In genomic region chr8:122369665-122370064, GRCm38 (mm10) we compare ENCODE assay signal across 8 mouse cellular contexts. TPM values are rescaled to one million over a fixed set of nuclear protein-coding genes. Genes with fewer than 3 reads are reported as not detected.
DNase-seq lines count a peak whose midpoint lies in the region; ATAC-seq lines count a peak whose summit lies in the region.

No protein-coding gene starts in this region.

- no peak overlapping the region for H3K4me3 ChIP-seq in heart, embryonic 13.5 days
- no peak overlapping the region for H3K4me3 ChIP-seq in lung, embryonic 15.5 days

- H3K9me3 ChIP-seq in heart, embryonic 13.5 days: no peaks in the 10 kb centered on the region
- H3K9me3 ChIP-seq in lung, embryonic 15.5 days: no peaks in the 10 kb centered on the region

- peak; percentile 66 to 67 for DNase-seq in B cell, adult 2 months
- DNase-seq in adrenal gland, adult 18-20 months (ENCODE audit: low spot score in 2 of 2): peak; percentile 52 to 62
- peak; percentile 82 for DNase-seq in embryo, embryonic 10.5 days (ENCODE audit: low spot score)
- DNase-seq in kidney, postnatal 25 days: peak; percentile 78 to 85
- peak; percentile 53 for DNase-seq in ovary, postnatal 14 days (ENCODE audit: low spot score)
- DNase-seq in thymus, postnatal 36 days: peak; percentile 31 to 36

- H3K4me1 ChIP-seq in heart, embryonic 13.5 days: peaks cover 24% of the 10 kb centered on the region
- peaks cover 19% of the 10 kb centered on the region; the same call in 1 of the 2 replicates for H3K4me1 ChIP-seq in lung, embryonic 15.5 days

- H3K27me3 ChIP-seq in heart, embryonic 13.5 days (replicated peaks): no peaks in the 10 kb centered on the region
- no peaks in the 10 kb centered on the region for H3K27me3 ChIP-seq in lung, embryonic 15.5 days

- no peaks in the 10 kb centered on the region for H3K36me3 ChIP-seq in heart, embryonic 13.5 days
- H3K36me3 ChIP-seq in lung, embryonic 15.5 days: no peaks in the 10 kb centered on the region

- peak overlapping the region; percentile 55 for H3K27ac ChIP-seq in heart, embryonic 13.5 days (replicated peaks)
- H3K27ac ChIP-seq in lung, embryonic 15.5 days: peak overlapping the region; percentile 71

- ATAC-seq in heart, embryonic 13.5 days (ENCODE audit: extremely low read depth, insufficient number of reproducible peaks, low FRiP score, low TSS enrichment): peak; percentile 29; the same call in 1 of the 2 replicates
- peak; percentile 62; the same call in 1 of the 2 replicates for ATAC-seq in lung, embryonic 15.5 days (ENCODE audit: borderline replicate concordance, extremely low read depth, low FRiP score, low TSS enrichment)

- H3K9ac ChIP-seq in heart, embryonic 13.5 days: peak overlapping the region; percentile 62
- H3K9ac ChIP-seq in lung, embryonic 15.5 days: no peak overlapping the region

- 12% methylated on average over 9 of the region's 9 CpGs for WGBS in heart, embryonic 13.5 days
- 9% methylated on average over 9 of the region's 9 CpGs for WGBS in lung, embryonic 15.5 days

- 0 out of 2 replicates have a peak overlapping the region, but pooled peaks have one; percentile 12 for H3K4me2 ChIP-seq in heart, embryonic 13.5 days
- H3K4me2 ChIP-seq in lung, embryonic 15.5 days: no peak overlapping the region

RNA-seq across cellular contexts. Expression of gene Zc3h18, which starts 6.7 kb away (rescaled TPM):
- total RNA-seq in adrenal gland, adult 18-20 months (2021): 10 to 100 TPM; 39.9 to 45.1 TPM
- 30.4 and 31.1 TPM in 2 replicates for polyA plus RNA-seq in heart, embryonic 13.5 days (2015; fragmentation: Nextera tagmentation; extraction: Ambion mirVana)
- 53.3 and 55.1 TPM in 2 replicates for polyA plus RNA-seq in lung, embryonic 15.5 days (2015; fragmentation: Nextera tagmentation; extraction: Ambion mirVana)

RNA-seq across cellular contexts. Expression of gene Trhr2, which starts 9.1 kb away (rescaled TPM):
- total RNA-seq in adrenal gland, adult 18-20 months (2021): not detected
- not detected in 2 replicates for polyA plus RNA-seq in heart, embryonic 13.5 days (2015; fragmentation: Nextera tagmentation; extraction: Ambion mirVana)
- not detected in 2 replicates for polyA plus RNA-seq in lung, embryonic 15.5 days (2015; fragmentation: Nextera tagmentation; extraction: Ambion mirVana)

RNA-seq across cellular contexts. Expression of gene Il17c, which starts 52.2 kb away (rescaled TPM):
- total RNA-seq in adrenal gland, adult 18-20 months (2021): not detected
- polyA plus RNA-seq in heart, embryonic 13.5 days (2015; fragmentation: Nextera tagmentation; extraction: Ambion mirVana): not detected in 2 replicates
- not detected in 2 replicates for polyA plus RNA-seq in lung, embryonic 15.5 days (2015; fragmentation: Nextera tagmentation; extraction: Ambion mirVana)
